Mouse (Mus musculus): Measurements from ENCODE around the gene Efcab9.
A peak's percentile ranks its signal among the peaks of the same experiment; 100 is the strongest.

The Efcab9 gene

DNA sequence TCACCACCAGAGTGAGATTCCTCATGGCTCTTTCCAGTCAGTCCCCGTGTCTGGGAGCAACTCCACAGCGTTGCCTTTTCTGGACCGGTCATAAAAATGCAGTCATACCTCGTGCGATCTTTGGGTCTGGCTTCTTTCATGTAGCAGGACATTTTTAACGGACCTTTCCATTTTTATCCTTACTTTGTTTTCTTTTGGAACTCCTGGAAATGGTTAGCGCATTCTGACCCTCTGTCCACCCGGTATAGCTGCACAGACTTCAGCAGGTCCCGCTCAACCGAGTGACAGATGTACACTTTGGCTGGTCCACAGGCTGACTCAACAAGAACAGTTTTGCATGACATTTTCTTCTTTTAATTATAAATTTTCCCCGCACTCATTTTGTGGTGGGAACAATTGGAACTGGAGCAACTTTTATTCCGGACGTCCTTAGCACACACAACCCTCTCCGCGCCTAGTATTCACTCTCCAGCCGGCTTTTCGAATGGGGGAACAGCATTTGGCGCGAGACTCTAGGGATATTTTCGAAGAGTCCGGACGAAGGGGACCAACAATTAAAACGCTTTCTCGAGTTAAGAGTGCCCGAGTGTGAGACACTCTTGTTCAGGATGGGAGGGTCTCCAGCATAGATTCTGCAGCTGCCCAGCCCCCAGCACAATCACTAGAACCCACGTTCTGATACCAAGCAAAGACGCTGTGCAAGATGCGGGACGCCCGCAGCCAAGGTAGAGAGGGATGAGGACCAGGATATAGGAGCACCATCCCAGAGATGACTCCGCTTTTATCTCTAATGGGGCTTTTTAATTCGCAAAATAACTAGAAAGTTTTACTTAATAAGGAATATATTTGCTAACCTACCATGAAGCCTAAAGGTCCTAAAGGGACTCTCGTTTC lies at the start of gene Efcab9:
Gene Efcab9, minus strand, starts transcription at position 211 of the 894 bp plus-strand sequence.
- DNase-seq, result peak; percentile 35 to 47

DNA sequence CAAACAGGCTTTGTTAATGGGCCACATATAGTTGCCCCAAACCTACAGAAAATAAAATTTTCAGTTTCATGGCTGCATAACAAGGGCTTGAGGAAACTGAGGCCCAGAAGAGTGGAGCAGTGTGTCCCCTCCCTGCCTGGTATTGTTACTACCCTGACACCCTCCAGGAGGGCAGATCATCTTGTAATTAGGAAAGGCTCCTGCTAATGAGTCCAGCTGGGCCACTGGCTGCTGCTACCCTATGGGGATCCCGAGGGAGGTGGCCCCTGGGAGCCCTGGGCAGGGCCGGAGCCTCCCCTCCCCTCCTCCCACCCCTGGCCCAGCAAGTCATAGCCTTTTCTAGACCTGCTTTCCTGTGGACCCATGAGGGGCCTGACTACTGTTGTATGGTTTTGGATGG lies 49.1 kb upstream of the Efcab9 start:
- no peak for DNase-seq

DNA sequence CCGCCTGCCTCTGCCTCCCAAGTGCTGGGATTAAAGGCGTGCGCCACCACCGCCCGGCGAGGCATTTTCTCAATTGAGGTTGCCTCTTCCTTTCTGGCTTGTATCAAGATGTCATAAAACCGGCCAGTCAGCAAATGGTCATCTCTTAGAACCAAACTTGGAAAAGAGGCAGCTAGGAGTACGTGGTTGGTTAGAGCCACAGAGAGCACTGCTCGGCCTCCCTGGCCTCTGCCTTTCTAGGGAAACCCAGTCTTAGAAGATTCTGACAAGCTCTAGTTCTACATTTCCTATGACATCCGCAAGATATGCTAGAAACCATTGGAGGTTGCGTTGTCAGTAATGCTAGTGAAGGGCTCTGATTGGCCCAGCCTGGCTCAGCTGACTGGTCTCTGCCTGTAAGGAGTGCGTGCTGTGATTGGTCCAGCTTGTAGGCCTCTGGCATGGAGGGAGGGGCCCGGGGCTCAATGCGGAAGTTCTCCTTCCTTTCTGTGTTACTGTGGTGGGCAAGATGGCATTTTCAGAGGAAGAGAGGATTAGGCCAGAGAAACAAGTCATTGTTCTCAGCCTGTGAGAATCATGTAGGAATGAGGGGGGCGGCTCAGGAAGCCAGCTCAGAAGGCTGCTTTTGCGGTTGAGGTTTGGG lies 48.5 kb upstream of the Efcab9 start:
- peak in 1 of 2 experiments; percentile 13 for DNase-seq

DNA sequence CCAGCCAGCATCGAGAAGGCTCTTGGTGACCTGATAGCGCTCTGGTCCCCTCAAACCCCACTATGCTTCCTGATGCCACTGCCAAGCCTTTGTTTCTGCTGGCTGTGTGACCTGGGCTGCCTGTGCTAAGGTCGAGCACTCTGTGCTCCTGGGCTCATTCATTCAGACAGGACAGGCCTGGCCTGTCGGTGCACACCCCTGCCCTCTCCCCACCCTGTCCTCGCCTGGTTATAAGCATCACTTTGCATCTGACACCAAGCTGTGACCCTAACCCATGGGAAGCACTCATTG lies 44.8 kb upstream of the Efcab9 start:
- DNase-seq, result no peak

DNA sequence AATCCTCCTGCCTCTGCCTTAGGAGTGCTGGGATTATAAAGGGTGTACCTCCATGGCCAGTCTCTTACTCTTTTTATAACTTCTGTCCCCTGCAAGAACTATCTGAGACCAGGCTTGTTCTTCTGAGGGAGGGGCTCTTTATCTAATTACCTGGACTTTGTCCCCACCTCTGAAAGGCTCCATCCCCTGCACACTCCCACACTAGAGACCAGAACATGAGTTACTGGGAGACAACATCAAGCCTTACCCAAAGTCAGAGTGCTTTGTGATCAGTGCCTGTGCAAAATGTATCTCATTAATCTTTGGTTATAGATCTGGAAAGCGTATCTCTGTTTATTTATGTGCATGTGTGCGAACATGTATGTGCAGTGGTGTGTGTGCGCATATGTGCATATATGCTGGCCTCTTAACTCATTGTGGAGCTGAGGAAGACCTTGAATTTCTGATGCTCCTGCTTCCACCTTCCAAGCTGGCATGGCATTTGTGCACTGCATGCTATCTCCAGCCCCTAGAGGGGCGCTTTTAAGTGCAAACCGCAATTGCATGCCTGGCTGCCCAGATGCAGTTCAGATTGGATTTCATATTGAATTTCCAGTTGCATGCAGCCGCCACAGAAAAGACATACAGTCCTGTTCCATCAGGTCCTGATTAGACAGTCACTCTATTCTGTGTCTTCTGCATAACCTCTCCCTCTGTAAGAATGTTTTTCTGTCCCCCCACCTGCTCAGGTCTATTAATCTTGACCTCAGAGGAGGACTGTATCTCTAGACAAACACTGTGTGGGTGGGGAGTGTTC lies 44.3 kb upstream of the Efcab9 start:
- no peak for DNase-seq

DNA sequence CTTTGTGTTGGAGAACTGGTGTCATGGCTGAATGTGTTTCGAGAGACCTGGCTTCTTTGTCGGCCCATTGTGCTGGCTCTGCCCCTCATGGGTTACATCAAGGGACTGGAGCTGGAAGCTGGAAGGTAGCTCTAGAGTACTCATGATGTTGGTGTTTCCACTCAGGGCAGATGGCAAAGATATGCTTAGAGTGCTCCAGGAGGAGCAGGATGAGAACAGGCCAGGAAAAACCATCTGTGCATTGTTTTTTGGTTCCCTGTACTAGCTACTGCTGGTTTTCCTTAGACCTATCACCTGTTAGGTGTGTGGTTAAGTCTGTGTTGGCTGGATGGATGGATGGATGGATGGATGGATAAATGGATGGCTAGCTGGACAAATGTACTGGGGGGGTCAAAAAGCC lies 41.8 kb upstream of the Efcab9 start:
- DNase-seq, result peak in 1 of 2 experiments; percentile 27

DNA sequence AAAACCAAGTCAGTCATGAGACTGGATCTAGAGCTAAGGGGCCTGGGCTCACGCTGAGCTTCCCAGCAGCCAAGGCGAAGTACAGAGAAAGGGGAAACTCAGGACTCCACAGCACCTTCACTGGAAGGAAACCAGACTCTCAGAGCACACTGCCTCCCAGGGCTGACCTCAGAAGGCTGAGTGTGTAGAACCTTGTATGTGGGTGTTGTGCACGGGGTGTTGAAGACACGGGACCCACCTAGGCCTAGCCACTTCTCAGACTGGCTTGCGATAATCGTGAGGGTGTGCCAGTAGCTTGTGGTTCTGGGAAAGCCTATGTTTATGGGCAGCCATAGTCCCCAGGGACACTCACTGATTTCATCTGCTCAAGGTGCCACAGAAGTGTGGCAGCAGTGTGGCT lies 39.2 kb upstream of the Efcab9 start:
- DNase-seq, result peak in 1 of 2 experiments; percentile 5

DNA sequence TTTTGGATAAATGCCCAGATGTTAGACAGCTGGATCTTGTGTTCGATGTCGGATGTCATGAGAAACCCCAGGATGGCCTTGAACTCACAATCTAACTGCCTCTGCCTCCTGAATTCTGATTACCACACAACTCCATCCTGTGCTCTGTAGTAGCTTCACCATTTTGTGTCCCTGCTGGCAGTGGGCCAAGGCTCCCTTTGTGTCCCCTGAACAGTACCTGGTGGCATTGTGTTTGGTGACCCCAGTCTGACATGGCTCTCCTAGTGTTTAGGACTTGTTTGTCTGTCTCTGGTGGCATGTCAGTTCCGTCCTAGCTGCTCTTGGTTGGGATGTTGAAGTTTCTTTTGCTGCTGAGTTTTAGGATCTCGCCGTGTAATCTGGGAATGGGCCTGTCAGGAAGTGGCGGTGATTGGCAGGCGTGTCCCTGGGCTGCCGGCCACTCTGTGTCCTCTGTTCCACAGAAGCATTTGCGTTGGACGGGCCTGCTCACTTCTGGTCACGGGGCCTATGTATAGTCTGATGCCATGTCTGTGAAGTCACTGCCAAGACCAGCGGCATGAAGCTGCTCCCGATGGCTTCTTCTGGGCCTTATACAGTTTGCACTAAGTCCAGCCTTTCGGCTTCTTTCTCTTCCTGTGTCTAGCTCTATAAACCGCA lies 36.9 kb upstream of the Efcab9 start:
- peak; percentile 47 to 66 for DNase-seq

DNA sequence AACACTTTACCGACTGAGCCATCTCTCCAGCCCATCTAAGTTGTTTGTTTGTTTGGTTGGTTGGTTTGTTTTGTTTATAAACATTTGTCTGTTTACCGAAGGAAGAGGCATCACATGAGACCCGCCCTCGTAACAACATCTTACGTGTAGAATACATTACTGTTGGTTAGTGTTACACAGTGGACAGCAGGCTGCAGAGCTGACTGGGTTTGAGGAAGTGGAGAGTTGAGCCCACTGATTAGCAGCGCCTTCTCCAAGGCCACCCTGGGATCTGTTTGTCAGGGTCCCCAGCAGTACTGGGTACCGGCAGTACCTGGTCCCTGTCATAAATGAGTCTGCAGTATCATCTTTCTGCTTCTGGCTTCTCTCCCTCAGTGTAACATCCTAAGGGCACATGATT lies 36.2 kb upstream of the Efcab9 start:
- DNase-seq, result peak in 1 of 2 experiments; percentile 38

DNA sequence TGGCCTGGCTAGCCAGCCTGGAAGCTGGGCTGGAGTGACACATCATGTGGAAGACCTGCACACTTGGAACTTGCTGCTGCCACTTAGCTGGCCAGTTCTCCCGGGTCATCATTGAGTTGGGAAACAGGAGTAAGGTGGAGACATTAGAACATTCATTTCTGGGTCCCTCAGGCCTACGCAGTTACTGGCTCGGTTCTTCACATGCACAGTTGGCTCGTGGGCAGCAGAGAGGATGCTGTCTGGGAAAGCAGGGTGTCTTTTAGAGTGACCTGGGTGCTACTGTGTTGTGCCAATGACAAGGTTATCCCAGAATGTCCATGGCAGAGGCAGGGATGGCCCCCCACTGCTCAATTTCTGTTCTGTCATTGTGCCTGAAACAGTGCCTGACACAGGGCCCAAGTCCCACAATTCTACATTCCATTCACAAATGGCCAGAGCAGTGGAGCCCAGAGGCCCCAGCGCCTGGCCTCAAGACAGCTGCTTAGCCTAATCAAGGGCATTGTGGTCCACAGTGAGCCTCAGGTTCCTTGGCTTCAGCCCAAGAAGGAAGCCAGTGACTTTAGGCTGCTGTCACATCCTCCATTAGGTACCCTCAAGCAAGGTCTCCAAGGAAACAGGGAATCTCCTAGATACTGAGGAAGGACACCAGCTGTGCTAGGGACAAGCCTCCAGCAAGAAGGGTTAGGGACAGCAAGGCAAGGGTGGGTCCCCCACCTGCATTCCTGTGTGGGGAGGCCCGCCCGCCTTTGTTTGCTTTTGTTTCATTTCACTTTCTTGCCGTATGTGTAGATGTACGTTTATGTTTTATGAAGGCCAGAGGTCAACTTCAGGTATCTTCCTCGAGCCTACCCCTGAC lies 35.3 kb upstream of the Efcab9 start:
- peak in 1 of 2 experiments; percentile 21 for DNase-seq

DNA sequence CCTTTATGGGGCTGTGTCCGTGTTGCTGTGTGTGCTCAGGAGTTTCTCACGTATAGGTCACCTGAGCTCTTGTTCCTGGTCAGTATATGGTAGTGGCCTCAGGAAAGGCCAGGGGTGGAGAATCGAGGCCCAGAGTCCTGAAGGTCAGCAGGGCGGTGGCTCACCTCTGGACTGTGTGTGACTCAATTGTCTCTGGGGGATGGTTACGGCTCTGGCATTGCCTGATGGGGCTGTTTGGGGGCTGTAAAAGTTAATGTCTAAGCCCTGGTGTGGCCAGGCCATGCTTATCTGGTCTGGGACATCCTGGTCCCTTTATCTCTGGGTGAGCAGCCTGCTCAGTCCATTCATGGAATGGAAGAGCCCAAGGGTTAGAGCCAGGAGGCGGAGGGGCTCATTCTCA lies 34.3 kb upstream of the Efcab9 start:
- DNase-seq, result peak in 1 of 2 experiments; percentile 5

DNA sequence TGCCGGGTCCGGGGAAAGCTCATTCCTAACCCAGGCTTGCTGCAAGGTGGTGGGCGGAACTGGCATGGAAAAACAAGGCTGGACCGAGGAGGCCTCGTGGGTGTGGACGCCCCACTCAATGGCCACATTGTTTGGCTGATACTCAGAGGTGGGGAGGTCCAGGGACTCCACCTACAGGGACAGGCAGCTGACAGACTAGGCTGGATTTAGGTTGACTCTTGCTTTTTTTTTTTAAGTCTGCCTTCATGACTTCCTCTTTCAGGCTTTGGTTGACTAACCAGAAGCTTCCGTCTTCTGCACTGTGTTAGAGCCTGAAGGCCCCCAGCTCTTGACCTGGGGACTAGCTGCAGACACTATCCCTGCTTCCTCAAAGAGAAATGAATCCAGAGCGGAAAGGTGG lies 33.2 kb upstream of the Efcab9 start:
- no peak for DNase-seq

DNA sequence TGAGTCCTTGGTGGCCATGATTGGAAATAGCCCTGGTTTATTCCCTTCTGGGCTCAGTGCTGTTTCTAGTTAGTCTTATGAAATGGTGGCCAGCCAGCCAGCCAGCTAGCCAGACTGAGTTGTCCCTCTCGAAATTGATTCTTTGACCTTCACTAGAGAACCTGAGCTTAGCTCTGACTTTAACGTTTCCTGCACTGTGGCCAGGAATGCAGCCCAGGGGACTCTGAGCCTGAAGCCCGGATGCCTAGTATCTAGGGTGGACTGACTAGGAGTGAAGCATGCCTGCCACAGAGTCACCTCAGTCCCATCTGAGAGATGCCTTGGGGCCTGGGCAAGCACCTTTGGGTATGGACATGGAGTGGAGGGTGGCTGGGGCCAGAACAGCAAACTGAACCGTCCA lies 32.7 kb upstream of the Efcab9 start:
- no peak for DNase-seq

DNA sequence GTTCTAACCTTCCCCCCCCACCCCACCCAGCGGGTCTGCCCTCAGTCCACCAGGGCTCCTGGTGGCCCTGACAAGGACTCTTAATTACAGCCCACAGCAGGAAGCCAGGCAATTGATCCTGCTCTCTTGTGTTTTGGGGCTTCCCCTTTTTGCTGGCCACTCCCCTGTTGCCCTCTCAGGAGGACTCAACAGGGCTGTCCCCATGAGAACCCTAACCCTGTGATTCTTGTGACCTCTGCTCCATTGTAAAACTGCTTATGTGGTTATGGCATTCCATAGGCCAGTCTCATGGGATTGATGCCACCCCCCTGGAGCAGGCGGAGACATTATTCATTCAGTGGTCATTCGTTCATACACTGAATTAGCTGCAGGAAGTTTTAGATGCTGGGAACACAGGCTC lies 31.8 kb upstream of the Efcab9 start:
- no peak for DNase-seq

DNA sequence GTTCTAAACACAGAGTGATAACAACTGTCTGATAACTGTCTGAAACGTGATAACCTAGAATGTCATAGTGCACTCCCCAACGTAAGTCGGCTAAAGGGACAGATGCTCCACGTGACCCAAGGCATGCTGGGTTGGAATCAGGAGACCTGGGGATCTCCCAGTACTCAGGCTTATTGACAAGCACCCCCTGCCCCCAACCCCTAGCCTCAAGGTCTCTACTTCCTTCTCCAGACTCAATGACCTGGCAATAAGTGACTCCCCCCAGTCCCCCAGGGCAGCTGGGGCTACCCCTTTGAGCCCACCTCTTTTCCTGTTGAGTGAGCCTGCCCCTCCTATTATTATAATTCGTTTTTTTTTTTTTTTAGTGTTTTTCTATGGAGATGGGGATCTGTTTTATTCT lies 30.8 kb upstream of the Efcab9 start:
- no peak for DNase-seq

DNA sequence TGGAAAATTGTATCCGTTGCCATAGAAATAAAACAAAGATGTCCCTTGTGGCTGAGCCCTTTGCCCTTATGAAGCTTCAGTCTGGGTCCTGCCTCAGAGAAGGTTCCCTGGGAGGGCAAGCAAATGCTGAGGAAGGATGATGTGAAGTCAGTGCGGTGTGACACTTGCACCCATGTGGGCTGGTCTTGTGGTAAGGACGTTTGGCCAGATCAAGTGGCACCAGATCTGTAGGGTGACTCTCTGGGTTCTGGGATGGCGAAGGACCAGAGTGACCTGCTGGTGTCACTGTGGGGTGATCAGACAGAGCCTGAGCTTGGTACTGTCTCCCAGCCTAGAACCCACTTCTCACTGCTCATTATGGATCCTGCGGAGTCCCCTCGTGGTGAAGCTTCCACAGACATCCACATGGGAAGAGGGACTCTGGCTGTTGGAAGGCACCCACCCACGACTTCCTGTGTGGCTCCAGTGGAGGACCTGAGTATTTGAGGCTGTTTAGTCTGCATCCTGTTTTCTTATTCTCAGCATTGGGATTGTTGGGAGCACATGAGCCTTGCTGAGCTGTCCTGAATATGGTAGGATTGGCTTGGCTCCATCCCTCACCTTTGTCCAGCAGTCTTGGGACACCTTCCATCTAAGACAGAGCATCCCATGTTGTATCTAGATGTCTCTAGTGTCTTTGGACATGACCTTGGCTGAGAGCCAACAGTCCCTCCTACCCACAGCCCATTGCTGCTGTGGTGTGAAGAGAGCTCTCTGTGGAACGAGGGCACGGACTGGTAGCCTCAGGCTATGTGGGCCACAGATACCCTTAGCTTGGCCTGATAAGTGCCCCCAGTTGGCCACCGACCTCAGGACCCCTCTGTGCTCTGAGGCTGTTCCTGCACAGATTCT lies 29.8 kb upstream of the Efcab9 start:
- no peak for DNase-seq

DNA sequence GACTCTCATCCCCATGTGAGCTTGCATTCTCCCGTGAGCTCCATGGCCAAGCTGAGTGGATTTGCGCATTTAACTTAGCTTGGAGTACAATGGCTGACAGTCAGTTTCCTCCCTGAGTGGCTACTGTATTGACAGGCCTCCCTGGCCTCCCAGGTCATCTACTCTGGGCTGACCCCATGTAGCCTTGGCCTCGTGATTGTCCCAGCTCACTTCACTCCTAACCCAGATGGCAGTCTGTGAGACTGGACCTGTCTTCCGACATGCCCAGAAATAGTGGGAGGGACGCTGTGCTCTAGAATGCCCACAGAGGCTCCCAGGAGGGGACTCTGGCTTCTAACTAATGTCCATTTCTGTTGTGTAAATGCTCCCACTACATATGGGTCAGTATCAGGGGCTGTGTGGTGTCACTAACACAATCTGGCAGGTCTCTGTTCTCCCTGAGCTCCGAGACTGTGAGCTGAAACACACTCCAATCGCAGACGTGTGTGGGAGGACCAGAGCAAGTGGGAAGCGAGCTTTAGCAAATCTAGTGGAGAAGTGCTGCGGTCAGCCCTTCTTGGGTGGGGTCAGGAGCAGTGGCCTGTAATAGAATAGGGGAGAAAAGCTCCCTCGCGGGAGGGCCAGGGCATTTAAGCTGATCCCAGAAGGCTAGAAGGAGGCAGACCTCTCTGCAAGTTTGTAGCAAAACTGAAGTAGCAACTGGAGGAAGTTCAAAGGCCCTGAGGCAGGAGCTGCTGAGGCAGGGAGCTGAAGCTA lies 28.3 kb upstream of the Efcab9 start:
- no peak for DNase-seq

DNA sequence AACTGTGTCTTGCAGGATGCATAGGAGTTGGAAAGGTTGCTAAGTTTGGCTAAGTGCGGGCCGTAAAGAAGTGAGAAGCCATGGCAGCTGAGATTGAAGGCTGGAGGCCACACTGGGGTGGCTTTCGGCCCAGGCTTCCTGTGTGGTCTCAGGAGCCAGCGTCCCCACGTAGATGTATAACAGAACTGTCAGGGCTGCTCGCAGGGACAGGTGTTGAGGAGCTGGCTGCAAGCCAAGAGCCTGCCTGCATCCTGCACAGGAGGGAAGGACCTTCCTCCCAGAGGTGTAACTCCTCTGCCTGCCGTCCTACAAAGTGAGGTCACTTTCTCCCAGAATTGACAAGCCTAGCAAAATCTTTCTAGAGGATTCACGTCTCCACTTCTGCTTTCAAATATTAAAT lies 26.8 kb upstream of the Efcab9 start:
- peak; percentile 47 to 62 for DNase-seq

DNA sequence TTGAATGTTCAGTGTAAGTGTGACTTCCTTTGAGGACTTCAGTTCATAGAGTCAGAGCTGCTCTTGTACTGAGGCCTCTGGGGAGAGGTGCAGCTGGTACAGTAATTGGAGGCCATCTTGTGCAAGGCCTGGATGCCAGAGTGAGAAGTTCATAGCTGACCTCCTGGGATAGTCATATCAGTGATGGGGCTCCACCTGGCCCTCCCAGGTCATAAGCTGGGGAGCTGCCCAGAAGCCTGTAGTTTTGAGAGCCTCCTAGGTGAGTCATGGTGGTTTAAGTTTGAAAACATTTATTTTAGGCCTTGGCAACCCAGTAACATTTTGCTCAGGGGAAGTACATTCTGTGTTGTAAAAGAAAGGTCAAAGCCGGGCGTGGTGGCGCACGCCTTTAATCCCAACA lies 26.1 kb upstream of the Efcab9 start:
- no peak for DNase-seq

DNA sequence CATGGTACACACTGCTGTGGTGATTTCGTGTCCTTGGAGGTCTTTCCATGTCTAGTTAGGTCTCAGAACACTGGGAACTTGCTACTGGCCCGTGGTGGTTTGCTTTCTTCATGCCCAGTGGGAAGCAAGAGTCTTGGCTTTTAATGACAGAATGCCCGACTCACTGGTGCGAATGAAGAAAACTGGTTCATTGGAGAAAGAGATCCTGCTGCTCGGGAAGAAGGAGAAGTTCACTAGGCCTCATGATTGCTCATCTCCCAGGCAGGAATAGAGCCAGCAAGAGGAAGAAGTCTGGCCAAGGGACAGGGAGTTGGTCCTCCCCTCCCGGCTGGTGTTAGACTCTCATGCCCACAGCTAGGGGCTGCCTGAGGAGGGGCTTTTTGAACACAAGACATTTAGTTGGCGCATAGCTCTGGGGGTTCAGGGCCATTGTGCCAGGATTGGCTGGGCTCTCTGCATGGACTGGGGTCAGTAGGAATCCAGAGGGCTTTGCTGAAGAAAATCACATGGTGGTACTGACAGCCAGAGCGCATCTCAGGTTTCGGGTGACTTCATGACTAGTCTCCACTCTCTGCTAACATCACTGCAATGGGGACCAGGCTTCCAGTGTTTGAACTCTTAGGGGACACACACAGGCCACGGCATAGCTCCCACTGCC lies 24.6 kb upstream of the Efcab9 start:
- no peak for DNase-seq
